Mouse (Mus musculus) hindlimb bud, embryonic 11.5 days (tissue): ENCODE results near the gene Slc17a7.

Source experiments
- DNase-seq: peaks from one replicate; pipeline ENCODE4 v3.0.0-alpha.2; 2012; ENCODE audit warnings: low read depth, low spot score; ENCODE audit errors: extremely low spot score

The Slc17a7 gene

GRCm38 (mm10) chr7:45196994-45197393 is 33.2 kb downstream of the Slc17a7 start:
- no peak for DNase-seq

GRCm38 (mm10) chr7:45198435-45198834 is 34.7 kb downstream of the Slc17a7 start:
- peak; percentile 41 for DNase-seq

GRCm38 (mm10) chr7:45198961-45199360 is 35.2 kb downstream of the Slc17a7 start:
- no peak for DNase-seq

- no peak for DNase-seq
Measured at GRCm38 (mm10) chr7:45202654-45203053, 38.9 kb downstream of the Slc17a7 start.

- peak; percentile 97 for DNase-seq
Measured at GRCm38 (mm10) chr7:45204380-45205143, 40.8 kb downstream of the Slc17a7 start, which contains the start of gene Ccdc155. Gene Ccdc155 (minus strand): TSS chr7:45204892.

GRCm38 (mm10) chr7:45208260-45208659 is 44.5 kb downstream of the Slc17a7 start:
- no peak for DNase-seq

- no peak for DNase-seq
Measured at GRCm38 (mm10) chr7:45211070-45211469, 47.3 kb downstream of the Slc17a7 start.

GRCm38 (mm10) chr7:45211851-45212251 is 48.1 kb downstream of the Slc17a7 start, which contains the start of gene Dkkl1:
Gene Dkkl1 (minus strand): TSS chr7:45212147.
- DNase-seq: no peak

- no peak for DNase-seq
Measured at GRCm38 (mm10) chr7:45212356-45212755, 48.6 kb downstream of the Slc17a7 start.

- DNase-seq: no peak
Measured at GRCm38 (mm10) chr7:45213708-45214107, 50.0 kb downstream of the Slc17a7 start.

- DNase-seq: no peak
Measured at GRCm38 (mm10) chr7:45215673-45216441, 52.1 kb downstream of the Slc17a7 start, which contains the start of gene Tead2. Gene Tead2 (plus strand): TSS chr7:45215753.

GRCm38 (mm10) chr7:45216442-45217183 is 52.9 kb downstream of the Slc17a7 start:
- peak; percentile 84 for DNase-seq

GRCm38 (mm10) chr7:45221680-45222079 is 57.9 kb downstream of the Slc17a7 start:
- no peak for DNase-seq

GRCm38 (mm10) chr7:45224826-45225225 is 61.1 kb downstream of the Slc17a7 start:
- no peak for DNase-seq
